Mouse (Mus musculus) spleen, postnatal 10 days (tissue): ENCODE data around the gene Irf6.

Source experiments
- DNase-seq, 2 experiments: peaks; one replicate each; pipeline ENCODE4 v3.0.0; 2021 to 2022; ENCODE audit warnings: low spot score in 2 of 2

Gene Irf6

DNA sequence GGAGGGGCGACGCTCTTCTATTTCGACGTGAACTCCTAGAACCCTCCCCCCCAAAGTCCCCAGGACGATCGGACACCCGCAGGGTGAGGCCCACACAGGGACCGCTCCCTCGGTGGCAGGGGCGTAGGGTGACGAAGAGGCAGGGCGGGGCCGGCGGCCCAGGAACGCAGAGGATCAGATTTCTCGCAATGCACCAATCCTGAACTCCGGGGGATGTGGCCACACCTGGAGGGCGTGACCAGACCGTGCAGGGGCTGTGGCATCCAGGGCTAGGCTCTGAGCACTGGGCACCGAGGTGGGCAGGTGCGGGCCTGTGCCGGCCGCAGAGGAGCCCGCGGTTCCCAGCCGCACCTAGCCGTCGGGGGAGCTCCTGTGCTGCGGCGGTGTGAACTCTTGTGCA, at the start of gene Irf6:
Gene Irf6, plus strand, starts transcription at position 240 of the 400 bp plus-strand sequence.
- DNase-seq: peak in 1 of 2 experiments; percentile 47

DNA sequence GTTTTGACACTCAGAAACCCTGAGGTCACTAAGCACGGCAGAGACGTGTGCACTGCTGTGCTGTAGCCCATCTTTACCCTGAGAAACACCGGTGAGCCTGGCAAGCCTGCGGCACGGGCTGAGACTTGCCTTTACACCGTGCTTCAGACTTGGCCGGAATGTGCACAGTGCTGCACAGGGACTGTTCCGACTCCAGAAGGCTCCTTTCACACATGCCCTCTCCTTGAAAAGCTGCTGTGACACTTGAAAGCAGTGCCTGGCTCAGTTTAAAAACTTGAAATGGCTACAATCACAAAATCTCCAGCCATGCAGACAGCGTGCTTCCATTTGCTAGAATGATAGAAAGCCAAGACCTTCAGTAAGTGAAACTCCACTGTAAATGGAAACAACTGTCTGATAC, 40.8 kb upstream of the Irf6 start:
- DNase-seq: no peak

DNA sequence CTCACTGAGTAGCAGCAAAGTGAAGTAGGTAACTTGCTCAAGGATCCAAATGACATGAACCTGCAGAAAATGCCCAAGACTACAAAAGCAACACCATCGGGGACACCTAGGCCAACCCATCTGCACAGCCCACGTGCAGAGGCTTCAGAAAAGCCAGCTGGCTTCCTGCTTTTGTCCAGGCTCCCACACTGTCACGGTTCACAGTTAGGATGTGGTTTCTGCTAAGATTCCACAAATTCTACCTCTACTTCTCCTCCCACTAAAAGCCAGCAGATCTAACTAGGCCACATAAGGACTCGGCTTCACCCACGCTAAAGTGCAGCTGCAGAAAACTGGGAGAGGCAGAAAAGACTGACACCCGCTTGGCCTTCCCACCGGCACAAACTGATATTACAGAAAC, 30.1 kb upstream of the Irf6 start:
- no peak for DNase-seq

DNA sequence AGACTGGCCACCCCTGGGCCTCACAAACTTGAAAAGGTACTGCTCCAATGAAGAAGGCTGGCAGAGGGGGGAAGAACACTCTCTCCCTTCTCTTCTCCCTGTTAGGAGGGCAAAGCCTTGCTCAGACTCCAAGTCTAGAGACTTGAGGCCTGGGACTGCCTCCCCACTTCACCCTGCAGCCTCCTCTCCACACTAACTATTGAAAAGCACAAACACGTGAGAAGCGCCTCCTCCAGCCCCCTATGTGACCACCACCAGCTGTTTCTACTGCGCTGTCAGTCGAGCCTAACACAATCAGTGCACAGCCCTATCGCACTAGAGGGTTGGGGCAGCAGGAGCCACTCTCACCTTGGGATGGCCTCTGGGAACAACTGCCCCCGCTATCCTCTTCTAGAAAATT, 29.6 kb upstream of the Irf6 start:
- DNase-seq: no peak

DNA sequence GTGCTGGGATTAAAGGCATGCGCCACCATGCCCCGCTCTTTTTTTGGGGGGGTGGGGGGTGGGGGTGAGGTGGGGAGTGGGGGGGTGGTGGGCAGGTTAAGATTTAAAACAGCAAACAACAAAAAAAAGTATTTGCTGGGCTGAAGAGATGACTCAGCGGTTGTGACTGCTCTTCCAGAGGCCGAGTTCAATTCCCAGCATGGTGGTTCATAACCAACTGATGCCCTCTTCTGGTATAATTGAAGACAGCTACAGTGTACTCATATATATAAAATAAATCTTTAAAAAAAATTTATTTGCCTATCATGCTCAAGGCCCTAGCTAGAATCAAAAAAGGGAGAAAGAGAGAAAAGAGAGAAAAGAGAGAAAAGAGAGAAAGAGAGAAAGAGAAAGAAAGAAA, 27.1 kb upstream of the Irf6 start:
- no peak for DNase-seq

DNA sequence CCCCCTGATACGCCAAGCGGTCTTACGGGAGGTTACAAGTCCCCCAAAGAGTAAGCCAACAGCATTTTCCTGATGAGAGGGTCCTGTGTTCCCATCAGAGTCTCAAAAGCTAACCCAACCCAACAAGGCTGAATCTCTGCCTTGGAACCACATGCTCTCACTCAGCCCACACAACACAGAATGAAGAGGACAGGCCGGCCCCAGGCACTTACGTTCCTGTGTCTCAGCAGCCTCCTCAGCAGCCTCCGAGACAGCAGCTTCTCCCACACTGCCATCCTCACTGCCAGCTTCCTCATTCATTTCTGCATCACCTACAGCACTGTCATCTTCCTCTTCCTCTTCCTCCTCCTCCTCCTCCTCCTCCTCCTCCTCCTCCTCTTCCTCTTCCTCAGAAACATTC, 24.9 kb upstream of the Irf6 start:
- no peak for DNase-seq

DNA sequence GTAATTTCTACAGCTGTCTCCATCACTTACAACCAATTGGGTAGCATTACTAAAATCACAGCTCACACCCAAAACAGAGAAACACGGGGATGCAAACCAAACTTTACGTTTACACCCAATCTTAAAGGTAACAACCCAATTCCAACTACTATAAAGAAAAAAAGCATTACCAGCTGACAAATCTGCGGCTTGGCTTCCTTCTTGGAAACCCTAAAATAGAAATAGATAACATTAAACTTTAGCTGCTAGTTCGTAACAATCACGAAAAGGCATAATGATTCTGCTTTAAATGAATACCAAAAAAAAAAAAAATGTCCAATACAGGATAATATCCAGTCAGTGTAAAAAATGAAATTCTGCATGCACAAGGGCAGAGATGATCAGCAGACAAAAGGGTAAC, 23.6 kb upstream of the Irf6 start:
- no peak for DNase-seq

DNA sequence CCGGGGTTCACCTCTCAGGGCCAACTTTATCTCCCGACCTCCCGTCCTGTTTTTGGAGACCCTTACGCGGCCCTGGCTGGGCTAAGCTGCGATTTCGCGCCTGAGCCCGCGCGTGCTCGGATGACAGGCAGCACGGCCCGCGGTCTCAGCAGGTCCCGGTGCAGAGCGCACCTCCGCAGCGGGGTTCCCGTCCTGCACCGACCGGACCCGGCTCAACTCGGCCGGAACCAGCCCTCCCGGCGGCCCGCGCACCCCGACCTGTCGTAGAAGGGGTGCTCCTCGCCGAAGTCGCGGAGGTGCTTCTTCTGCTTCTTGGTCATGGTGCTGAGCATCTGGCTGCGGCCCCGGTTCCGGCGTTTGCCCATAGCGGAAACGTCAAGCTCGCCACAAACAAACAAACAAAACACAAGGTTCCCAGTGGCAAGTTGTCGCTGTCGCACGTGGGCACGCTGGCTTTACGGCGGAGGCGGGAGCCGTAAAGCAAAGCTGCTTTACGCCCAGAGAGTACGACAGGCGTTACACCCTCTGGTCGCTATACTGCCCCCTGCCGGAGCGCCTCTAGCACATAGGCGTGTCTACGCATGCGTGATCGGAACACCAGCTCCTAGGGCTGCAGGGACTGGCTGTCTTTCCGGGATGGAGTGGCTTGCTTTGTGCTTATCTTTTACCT, 23.0 kb upstream of the Irf6 start, which contains the start of gene Diexf:
Gene Diexf, minus strand, starts transcription at position 487 of the 670 bp plus-strand sequence.
- peak; percentile 96 to 99 for DNase-seq

DNA sequence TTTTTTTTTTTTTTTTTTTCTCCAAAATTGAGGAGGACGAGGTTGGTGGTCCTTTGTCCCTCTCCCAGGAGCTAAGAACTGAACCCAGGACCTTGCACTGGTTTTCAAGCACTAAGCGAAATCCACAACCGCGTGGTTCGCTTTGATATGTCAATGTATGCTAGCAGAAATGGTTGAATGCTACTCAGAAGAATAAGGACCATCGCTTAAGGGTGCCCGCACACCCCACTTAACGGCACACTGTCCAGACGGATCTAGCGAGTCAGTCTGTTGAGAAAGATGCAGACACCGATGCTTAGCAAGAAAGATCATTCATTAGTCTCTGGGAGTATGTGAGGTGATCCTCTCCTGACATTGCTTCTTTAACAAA, 22.5 kb upstream of the Irf6 start:
- no peak for DNase-seq

DNA sequence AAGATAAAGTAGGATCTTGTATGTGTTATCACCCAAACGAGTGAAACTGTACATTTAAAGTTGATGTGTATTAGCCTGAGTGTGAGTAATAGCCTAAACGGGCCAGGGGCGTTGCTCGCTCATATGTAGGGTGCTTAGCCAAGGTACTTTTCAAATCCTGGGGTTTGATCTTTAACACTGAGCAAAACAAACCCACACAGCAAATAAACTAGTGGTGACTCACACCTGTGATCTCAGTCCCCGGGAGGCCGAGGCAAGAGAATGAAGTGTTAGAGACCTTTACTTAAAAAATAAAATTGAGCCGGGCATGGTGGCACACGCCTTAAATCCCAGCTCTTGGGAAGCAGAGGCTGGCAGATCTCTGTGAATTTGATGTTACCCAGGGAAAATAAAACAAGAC, 22.1 kb upstream of the Irf6 start:
- DNase-seq: no peak

DNA sequence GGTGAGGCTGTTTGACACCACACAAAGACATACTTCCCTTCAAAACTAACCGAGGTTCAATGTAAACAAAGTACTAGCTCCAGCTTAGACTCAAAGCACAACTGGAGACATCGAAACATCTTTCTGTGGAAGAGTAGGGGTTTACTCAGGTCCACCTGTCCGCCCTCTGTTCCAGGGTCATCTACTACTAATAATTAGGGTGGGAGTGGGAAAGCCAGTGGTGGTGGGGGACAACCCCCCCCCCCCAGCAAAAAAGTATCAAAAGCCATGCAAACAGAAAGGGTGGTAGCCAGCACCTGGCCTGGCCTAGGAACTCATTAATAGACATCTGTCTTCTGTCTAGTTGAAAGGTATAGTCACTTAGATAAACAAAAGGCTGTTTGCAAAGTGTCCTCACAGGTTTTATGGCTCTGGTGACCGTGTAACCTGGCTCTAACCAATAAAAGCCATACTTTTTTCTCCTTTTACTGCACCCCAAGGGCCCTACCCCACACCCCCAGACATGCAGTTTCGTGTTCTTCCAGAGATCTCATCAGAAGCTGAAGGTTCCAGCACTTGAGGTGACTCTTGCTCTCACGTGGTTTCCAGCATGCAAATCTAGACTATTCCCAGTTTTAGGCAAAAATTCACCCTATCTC, 21.5 kb upstream of the Irf6 start:
- DNase-seq: no peak

DNA sequence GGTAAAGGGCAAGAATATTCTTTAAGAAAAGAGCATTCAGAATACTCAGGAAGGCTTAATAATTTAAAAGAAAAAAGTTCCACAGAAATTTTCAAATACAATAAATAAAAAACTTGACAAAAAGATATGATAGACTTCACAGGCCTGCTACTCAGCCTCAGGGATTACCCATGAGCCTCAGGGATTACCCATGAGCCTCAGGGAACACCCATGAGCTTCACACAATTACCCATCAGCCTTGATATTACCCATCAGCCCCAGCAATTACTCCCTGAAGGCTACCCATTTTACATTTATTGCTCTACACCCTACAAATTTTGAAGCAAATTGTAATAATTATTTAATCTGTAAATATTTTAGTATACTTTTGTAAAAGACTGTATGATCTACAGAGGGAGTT, 20.5 kb upstream of the Irf6 start:
- no peak for DNase-seq

DNA sequence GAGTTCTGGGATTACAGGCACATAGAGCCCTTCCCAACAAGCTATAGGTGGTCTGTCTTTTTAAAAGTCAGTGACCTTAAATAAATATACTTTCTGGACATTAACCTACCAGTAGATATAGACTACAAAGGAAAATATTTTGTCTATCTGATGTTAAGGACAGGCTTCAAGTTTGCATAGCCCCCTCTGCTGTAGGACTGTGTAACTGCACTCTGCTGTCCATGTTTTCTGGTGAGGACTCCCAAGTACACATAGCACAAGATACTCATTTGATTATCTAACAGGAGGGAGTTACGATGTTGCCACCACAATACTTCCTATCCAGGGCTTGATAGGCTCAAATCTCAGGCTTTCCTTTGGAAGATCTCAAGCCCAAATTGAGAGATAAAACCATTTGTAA, 19.2 kb upstream of the Irf6 start:
- DNase-seq: peak in 1 of 2 experiments; percentile 25

DNA sequence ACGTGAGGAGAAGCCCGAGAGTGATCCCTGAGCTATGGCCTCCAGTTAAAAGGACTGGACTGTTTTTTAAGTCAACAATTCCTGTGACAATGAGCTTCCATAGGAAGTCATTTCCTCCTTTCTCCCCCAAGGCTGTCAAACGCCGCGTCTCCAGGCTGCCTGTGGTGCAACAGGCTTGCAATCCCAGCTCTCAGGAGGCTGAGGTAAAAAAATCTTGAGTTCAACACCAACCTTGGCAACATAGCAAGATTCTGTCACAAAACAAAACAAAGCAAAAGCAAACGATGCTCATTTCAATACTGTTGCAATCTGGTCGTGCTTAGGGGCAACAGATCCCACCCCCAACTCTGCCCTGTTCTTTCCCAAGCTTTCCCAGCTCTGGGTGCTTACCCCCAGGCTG, 14.8 kb upstream of the Irf6 start:
- no peak for DNase-seq

DNA sequence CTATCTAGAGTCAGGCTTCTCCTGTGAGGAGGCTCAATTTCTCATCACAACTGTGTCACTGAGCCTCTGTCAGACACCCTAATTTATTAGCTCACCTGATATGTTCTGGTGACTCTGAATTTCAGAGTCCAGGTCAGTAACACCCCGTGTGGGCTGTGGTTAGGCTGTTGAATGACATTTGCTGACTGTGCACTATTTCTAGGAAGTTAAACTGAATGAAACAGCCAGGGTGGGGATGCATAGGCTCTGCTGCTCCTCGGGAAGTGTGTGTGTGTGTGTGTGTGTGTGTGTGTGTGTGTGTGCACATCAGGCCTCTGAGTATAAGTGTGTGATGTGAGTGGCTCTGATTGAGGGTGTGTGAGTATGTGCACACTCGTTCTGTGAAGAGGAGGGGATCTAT, 14.2 kb upstream of the Irf6 start:
- DNase-seq: no peak

DNA sequence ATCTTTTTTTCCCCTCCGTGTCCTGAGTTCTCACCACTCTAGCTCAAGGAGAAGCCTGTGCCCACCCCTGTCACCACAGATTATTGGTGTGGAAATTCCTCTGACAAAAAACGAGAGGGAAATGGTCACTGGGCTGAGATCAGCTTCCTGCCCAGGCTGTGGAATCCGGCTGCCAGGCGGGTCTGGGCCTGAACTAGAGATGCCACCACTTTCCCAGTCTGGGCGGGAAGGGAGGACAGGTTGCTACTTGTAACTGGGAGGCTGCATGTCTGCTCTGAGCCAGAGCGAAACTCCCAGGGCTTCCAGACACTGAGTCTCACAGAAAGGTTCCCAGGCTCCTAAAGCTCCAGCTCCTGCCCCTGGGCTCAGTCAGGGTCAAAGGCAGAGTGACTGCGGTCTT, 11.8 kb upstream of the Irf6 start:
- no peak for DNase-seq

DNA sequence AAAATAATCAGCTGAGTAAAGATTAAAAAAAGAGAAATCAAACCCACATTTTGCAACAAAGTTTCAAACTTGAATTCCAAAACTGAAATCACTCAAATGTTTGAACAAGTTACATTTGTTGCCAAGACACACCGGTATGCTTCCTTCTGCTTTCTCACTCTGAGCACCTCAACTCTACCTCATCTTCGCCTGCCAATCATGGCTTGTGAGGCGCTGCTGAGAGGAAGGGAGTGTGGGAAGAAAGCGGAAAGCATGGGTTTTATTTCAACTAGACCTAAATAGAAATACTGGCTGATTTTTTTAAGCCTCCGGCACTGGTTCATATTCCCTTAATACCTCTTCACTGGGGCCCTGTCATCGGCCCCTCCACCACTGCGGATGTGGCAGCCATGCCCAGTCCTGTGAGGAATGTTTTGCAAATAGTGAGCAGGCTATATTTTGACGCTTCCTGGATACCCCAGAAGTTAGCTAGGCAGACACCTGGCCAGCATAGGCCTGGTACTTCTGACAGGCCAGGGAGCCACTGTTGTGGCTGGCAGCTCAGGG, 10.3 kb upstream of the Irf6 start:
- DNase-seq: no peak

DNA sequence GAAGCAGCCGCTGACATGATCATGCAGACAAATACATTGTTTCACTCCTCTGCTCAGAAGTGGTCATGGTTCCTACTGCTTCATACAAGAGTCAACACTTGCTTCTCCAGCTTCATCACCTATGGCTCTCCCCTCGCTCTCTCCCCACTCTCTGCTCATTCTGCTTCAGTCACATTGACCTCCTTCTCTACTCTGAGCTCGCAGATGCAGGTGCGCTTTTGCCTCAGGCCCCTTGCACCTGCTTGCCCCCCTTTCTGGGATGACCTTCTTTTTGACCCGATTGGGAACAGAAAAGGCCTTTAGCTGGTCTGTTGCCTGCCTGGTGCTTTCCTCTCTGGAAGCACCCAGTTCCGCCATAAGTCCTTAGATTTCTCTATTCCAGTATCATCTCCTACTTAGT, 8.4 kb upstream of the Irf6 start:
- DNase-seq: no peak

DNA sequence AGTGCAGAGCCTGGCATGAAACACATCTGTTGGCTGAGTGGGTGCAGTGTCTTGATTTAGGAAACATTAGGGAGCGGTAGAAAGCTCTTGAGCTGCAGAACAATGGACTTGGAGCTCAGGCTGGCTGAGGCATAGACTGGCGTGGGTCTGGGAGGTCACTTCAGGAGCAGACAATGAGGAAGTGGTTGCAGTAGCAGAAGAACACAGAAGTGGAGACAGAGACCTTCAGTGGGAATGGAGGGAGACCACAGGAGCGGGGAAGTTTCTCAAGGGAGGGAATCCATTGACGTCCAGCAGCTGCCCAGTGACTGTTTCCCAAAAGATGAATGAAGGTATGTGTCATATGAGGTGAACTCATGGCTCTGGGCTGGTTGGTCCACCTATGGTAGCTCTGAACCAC, 7.8 kb upstream of the Irf6 start:
- no peak for DNase-seq

DNA sequence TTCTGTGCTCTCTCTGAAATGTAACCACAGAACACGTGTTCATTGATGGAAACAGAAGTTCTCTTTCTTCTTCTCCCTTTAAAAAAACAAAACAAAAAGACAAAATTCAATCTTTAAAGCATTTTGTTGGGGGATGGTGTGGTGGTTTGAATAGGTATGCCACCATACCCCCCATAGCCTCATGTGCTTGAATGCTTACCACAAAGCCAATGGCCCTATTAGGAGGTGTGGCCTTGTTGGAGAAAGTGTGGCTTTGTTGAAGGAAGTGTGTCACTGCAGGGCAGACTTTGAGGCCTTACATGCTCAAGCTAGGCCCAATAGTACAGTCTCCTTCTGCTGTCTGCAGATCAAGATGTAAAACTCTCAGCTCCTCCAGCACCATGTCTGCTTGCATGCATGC, 6.5 kb upstream of the Irf6 start:
- no peak for DNase-seq

DNA sequence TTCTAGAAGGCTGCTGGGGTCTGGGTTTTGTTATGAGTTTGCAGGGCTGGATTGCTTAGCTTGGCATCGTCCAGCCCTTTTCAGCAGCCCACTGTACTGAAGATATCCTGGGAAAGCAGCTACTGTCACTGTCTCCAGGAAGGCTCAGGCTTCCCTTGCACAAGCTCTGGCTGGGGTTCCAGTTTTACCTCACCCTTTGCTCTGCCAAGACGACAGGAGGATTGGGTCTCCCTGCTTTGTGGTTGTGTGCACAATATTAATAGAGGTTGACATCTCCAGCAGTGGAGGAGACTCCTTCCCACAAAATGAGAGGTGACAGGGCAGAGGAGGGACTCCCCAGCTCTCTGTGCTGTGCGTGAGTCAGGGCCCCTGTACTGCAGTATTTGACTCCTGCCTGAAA, 3.7 kb upstream of the Irf6 start:
- DNase-seq: no peak

DNA sequence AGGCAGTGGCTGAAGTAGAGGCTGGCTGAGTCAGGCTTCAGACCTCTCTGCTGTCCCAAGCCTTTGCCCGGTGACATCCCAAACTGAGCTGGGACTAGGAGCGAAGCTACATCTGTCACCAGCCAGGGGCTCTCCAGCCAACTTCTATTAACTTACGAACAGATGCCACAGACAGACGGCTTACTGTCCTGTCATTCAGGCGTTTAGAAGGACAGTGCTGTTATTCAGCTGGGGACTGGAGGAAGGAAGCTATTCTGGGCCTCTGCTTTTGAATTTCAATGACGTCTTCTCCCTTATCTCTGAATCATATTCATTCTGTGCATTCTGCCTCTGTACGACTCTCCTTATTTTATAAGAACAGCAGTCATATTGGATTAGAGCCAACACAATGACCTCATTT, 1.8 kb upstream of the Irf6 start:
- no peak for DNase-seq

DNA sequence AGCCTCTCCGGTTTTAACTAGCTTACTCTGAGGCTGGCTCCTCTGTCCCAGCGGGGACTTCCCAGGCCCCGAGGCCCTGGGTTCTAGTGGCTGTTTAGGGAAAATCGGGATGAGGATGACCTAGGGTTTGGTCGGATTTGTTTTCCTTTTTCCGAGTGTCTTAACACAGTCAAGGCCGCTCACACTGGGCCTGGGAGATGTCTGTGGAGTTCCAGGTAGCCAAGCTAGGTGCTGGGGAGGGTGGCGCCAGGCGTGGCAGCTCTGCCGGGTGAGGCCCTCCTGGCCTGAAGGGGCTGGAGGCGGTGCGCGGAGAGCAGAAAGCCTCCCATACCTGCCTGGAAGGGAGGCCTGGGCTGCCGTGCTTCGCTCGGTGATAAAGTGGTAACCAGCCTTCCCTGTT, 650 bp downstream of the Irf6 start:
- DNase-seq: no peak
